Mouse (Mus musculus): Measurements from ENCODE around the gene Tmem59l. TPM values are rescaled to one million over a fixed set of nuclear protein-coding genes. Genes with fewer than 3 reads are reported as not detected.

Tmem59l gene
- polyA plus RNA-seq, 1 experiment from 2014 or later, result 10.2 TPM

DNA sequence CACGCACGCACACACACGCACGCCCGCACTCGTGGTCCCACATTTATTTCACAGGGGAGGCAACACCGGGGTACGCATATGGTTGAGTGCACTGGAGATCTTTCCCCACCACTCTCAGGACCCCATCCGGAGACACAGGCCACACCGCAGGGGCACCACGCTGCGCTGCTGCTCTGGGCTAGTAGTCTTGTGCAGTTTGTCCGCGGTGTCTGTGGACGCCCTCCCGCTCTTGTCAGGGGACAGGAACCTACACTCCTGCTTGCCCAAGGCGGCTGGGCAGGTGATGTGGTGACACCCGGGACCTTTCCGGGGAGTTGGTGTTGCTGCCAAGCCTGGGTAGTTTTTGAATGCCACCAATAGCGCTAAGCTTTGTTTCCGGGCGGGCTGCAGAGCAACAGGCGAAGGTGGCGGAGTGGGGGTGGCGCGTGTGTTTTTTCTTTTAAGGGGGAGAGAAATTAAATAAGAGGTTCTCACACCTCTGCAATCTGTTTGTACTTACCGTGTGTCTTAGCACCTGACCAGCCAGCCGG, 7.3 kb upstream of the Tmem59l start:
- 3% methylated on average over 22 of the region's 28 CpGs for WGBS
- H3K4me3 ChIP-seq (ENCODE audit: low read depth, low read length), result peak overlapping the region; percentile 56
- no peaks in the 10 kb centered on the region for H3K9me3 ChIP-seq (ENCODE audit: control insufficient read depth, low read length)
- DNase-seq (ENCODE audit: low spot score), result no peak
- H3K27me3 ChIP-seq (replicated peaks; ENCODE audit: control insufficient read depth, insufficient read depth, low read length), result peaks cover 71% of the 10 kb centered on the region
- H3K27ac ChIP-seq (replicated peaks; ENCODE audit: low read depth, low read length), result no peak overlapping the region; the same call in 1 of the 2 replicates
- H3K36me3 ChIP-seq (ENCODE audit: control insufficient read depth, insufficient read depth, low read length), result no peaks in the 10 kb centered on the region
- H3K9ac ChIP-seq (ENCODE audit: low read depth, low read length), result peak overlapping the region; percentile 71
- ATAC-seq (ENCODE audit: low read depth), result no peak
- H3K4me1 ChIP-seq (ENCODE audit: control insufficient read depth, insufficient read depth, low read length), result peaks cover 37% of the 10 kb centered on the region
- peak overlapping the region; percentile 81 for H3K4me2 ChIP-seq (ENCODE audit: low read depth, low read length)

DNA sequence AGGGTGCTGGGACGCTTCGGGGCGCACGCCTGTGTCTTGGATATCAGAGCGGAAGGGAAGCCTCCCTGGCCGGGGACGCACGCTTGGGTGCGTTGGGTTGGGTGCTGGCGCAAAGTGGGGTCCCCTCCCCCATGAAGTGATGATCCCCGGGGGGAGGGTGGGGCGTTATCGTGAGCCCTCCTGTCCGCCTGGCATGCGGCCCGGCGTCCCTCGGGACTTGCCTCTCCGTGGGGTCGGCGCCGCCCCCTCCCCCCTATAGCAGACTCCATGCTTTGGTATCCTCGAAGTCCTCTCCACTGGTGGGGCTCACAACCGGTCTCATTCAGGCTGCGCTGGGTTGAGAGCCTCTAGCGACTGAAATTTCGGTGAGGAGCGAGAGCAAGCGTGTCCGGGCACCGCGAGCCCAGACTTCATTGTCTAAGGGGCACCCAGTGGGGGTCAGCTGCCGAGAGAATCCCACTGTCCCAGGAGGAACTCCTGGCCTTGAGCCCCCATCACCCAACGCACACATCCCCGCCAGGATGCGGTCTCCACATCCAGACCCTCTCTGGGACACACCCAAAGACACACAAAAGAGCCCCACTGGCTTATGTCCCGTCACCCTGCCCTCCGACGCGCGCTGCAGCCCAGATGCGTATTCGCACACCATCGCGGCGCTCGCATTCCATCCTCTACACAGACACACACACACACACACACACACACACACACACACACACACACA, 6.7 kb upstream of the Tmem59l start:
- Histone ChIP-seq H3K9me3 (ENCODE audit: control insufficient read depth, low read length) (no peaks in the 10 kb centered on the region), H3K4me1 (ENCODE audit: control insufficient read depth, insufficient read depth, low read length) (peaks cover 41% of the 10 kb centered on the region), H3K36me3 (ENCODE audit: control insufficient read depth, insufficient read depth, low read length) (no peaks in the 10 kb centered on the region), H3K4me2 (ENCODE audit: low read depth, low read length) (peak overlapping the region; percentile 81), H3K9ac (ENCODE audit: low read depth, low read length) (peak overlapping the region; percentile 71), H3K4me3 (ENCODE audit: low read depth, low read length) (peak overlapping the region; percentile 56), H3K27ac (replicated peaks; ENCODE audit: low read depth, low read length) (peak overlapping the region; percentile 77), H3K27me3 (replicated peaks; ENCODE audit: control insufficient read depth, insufficient read depth, low read length) (peaks cover 78% of the 10 kb centered on the region)
- WGBS, result 0% methylated on average over 27 of the region's 47 CpGs
- no peak for ATAC-seq (ENCODE audit: low read depth)
- no peak for DNase-seq (ENCODE audit: low spot score)

DNA sequence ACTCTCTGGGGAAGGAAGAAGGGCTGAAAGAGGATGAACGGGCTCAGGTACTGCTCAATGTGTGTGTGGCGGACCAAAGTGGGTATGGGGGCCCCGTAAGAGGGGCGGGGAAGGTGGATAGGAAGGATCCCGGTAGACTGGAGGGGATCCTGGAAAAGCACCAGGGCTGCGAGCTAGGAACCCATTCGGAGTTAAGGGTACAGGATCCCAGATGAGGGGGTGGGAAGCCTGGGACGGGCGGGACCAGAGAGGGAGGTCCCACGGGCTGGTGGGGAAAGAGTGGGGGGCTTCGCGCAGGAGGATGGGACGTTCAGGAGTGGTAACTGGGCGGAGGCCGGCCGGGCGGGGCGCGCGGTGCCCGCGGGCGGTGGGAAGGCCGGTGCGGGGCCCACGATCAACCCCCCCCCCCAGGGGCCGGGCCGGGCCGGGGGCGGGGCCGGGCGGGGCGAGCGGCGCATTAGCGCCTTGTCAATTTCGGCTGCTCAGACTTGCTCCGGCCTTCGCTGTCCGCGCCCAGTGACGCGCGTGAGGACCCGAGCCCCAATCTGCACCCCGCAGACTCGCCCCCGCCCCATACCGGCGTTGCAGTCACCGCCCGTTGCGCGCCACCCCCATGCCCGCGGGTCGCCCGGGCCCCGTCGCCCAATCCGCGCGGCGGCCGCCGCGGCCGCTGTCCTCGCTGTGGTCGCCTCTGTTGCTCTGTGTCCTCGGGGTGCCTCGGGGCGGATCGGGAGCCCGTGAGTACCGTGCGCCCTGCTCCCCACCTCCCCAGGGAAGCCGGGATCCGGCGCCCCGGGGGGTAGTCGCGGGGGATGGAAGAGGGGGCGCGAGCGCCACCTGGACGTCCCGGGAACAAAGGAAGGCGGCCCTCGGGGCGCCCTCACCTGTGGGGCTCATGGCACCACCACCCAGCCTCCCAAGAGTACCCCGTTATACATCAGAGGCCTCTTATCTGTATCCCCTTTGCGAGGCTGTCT, 5.8 kb upstream of the Tmem59l start, which contains the start of gene Crlf1:
Gene Crlf1, plus strand, starts transcription at position 495 of the 977 bp plus-strand sequence.
- Histone ChIP-seq H3K4me1 (ENCODE audit: control insufficient read depth, insufficient read depth, low read length) (peaks cover 50% of the 10 kb centered on the region), H3K4me3 (ENCODE audit: low read depth, low read length) (peak within 1 kb of the TSS; percentile 56), H3K36me3 (ENCODE audit: control insufficient read depth, insufficient read depth, low read length) (no peaks in the 10 kb centered on the region), H3K27ac (replicated peaks; ENCODE audit: low read depth, low read length) (peak within 1 kb of the TSS; percentile 77), H3K9ac (ENCODE audit: low read depth, low read length) (peak within 1 kb of the TSS; percentile 71), H3K27me3 (replicated peaks; ENCODE audit: control insufficient read depth, insufficient read depth, low read length) (peaks cover 81% of the 10 kb centered on the region), H3K4me2 (ENCODE audit: low read depth, low read length) (peak within 1 kb of the TSS; percentile 81), H3K9me3 (ENCODE audit: control insufficient read depth, low read length) (no peaks in the 10 kb centered on the region)
- ATAC-seq (ENCODE audit: low read depth), result peak; percentile 30
- no peak for DNase-seq (ENCODE audit: low spot score)
- WGBS, result 0% methylated on average over 22 of the region's 93 CpGs

DNA sequence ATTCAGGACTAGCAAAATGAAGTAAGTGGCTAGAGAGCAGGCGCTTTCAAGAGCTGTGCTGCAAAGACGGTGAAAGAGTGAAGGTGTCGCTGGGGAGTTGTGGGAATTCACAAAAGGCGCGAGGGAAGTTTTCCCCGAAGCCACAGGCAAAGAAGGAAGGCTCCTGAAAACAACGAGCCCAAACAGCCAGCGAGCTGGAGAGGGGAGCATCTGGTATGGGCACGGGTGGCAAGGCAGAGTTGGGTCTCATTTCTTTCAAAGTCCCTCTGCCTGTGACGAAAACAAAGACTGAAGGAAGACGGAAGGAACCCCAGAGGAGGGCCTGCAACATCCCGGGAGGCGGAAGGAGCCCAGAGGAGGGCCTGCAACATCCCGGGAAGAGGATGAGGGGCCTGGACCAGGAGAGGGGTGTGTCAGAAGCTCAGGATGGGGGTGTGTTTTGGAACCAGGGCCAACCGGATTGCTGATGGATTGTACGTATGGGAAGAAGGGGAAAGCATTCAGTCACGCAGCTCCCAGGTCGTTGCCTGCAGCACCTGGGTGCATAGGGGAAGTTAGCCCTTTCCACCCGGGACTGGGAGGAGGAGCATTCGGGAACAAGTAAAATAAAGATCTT, 3.8 kb upstream of the Tmem59l start:
- Histone ChIP-seq H3K27me3 (replicated peaks; ENCODE audit: control insufficient read depth, insufficient read depth, low read length) (peaks cover 96% of the 10 kb centered on the region), H3K9ac (ENCODE audit: low read depth, low read length) (no peak overlapping the region), H3K4me3 (ENCODE audit: low read depth, low read length) (0 out of 2 replicates have a peak overlapping the region, but pooled peaks have one; percentile 56), H3K9me3 (ENCODE audit: control insufficient read depth, low read length) (no peaks in the 10 kb centered on the region), H3K4me2 (ENCODE audit: low read depth, low read length) (peak overlapping the region; percentile 81; the same call in 1 of the 2 replicates), H3K27ac (replicated peaks; ENCODE audit: low read depth, low read length) (peak overlapping the region; percentile 1; the same call in 1 of the 2 replicates), H3K36me3 (ENCODE audit: control insufficient read depth, insufficient read depth, low read length) (no peaks in the 10 kb centered on the region), H3K4me1 (ENCODE audit: control insufficient read depth, insufficient read depth, low read length) (peaks cover 57% of the 10 kb centered on the region)
- no peak for ATAC-seq (ENCODE audit: low read depth)
- 4% methylated on average over 20 of the region's 20 CpGs for WGBS
- DNase-seq (ENCODE audit: low spot score), result no peak

DNA sequence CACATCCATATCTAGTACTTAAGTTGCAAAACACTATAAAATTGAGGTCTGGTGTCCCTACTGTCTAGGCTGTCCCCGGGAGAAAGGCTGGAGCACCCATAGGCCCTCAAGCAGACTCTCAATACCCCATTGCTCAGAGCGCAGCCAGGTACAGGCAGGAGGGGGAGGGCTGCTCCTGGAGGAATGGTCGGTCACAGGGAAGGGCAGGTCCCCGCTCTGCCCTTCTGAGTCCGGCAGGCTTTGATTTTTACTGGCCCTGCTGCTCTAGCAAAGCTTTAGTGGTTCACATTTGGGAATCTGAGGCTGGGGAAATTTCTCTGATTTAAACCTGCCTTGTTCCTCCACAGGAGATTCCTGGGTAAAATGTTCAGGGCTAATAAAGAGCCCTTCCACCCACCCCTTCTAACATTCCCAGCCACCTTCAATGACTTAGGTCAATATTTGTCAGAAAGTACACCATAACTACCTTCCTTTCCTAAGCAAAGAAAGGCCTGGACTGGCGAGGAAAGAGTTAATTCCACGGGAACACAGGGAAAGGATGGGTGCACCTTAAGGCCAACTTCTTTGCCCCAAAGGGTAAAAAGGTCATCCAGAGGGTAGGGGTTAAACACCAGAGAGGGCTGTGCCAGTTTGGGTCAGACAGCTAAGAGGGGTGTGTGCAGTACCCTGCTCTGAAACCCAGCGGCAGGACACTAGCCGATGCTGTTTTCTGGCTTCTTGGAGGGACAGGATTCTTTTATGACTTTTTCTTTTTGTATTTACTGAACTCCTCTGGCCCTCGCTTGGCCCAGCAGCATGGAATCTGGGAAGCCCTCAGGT, 3.1 kb upstream of the Tmem59l start:
- DNase-seq (ENCODE audit: low spot score) (no peak), ATAC-seq (ENCODE audit: low read depth) (no peak)
- no peaks in the 10 kb centered on the region for H3K36me3 ChIP-seq (ENCODE audit: control insufficient read depth, insufficient read depth, low read length)
- H3K9me3 ChIP-seq (ENCODE audit: control insufficient read depth, low read length), result no peaks in the 10 kb centered on the region
- 26% methylated on average over 9 of the region's 10 CpGs for WGBS
- H3K27me3 ChIP-seq (replicated peaks; ENCODE audit: control insufficient read depth, insufficient read depth, low read length), result peaks cover 95% of the 10 kb centered on the region
- no peak overlapping the region; the same call in 1 of the 2 replicates for H3K4me2 ChIP-seq (ENCODE audit: low read depth, low read length)
- H3K4me3 ChIP-seq (ENCODE audit: low read depth, low read length), result peak overlapping the region; percentile 33; the same call in 1 of the 2 replicates
- H3K4me1 ChIP-seq (ENCODE audit: control insufficient read depth, insufficient read depth, low read length), result peaks cover 52% of the 10 kb centered on the region
- H3K27ac ChIP-seq (replicated peaks; ENCODE audit: low read depth, low read length), result 0 out of 2 replicates have a peak overlapping the region, but pooled peaks have one; percentile 1
- H3K9ac ChIP-seq (ENCODE audit: low read depth, low read length), result no peak overlapping the region; the same call in 1 of the 2 replicates

DNA sequence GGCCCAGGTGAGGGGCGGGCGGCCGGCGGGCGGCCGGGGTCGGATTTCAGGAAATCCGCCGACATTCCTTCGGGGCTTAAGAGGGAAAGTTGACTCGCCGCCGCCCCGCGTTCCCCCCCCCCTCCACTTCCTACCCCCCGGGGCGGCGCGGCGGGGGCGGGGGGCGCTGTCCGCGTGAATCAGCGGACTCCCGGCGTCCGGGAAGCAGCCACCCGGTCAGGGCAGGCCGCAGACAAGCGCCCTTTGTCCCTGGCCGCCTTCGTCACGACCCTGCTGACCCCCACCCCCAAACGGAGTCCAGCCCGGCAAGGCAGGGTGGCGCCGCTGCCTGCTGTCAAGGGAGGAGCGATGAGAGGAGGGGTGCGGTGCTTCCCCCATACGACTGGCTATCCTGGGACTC, 2.4 kb upstream of the Tmem59l start:
- H3K4me3 ChIP-seq (ENCODE audit: low read depth, low read length), result peak overlapping the region; percentile 33
- peak overlapping the region; percentile 52 for H3K9ac ChIP-seq (ENCODE audit: low read depth, low read length)
- H3K4me2 ChIP-seq (ENCODE audit: low read depth, low read length), result peak overlapping the region; percentile 69
- no peak for DNase-seq (ENCODE audit: low spot score)
- no peaks in the 10 kb centered on the region for H3K9me3 ChIP-seq (ENCODE audit: control insufficient read depth, low read length)
- peaks cover 88% of the 10 kb centered on the region for H3K27me3 ChIP-seq (replicated peaks; ENCODE audit: control insufficient read depth, insufficient read depth, low read length)
- H3K27ac ChIP-seq (replicated peaks; ENCODE audit: low read depth, low read length), result no peak overlapping the region
- peaks cover 50% of the 10 kb centered on the region for H3K4me1 ChIP-seq (ENCODE audit: control insufficient read depth, insufficient read depth, low read length)
- WGBS, result 2% methylated on average over 9 of the region's 41 CpGs
- no peak for ATAC-seq (ENCODE audit: low read depth)
- H3K36me3 ChIP-seq (ENCODE audit: control insufficient read depth, insufficient read depth, low read length), result no peaks in the 10 kb centered on the region

DNA sequence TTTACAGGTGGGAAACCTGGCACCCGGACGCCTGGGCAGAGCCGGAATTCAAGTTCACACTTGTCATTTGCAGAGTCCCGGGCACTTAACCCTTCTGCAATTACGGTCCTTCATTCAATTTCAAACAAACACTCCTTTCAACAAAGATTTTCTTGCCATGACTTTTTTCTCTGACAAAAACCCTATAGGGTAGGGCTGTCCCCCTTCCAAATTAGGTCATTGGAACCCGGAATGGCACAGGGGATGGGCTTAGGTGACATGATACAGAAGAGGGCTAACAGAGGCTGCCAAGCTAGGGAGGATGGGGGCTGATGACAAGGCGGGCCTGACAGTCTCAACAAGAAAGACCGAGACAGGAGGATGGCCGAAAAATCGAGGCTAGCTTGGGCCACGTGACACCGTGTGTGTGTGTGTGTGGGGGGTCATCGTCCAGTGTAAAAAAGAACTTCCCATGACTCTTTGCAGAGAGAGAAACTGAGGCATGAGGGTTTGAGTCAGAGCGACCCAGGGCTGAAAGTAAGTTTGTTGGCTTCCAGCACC, 1.8 kb upstream of the Tmem59l start:
- H3K9ac ChIP-seq (ENCODE audit: low read depth, low read length), result peak overlapping the region; percentile 52
- DNase-seq (ENCODE audit: low spot score) (no peak), ATAC-seq (ENCODE audit: low read depth) (no peak)
- no peak overlapping the region; the same call in 1 of the 2 replicates for H3K27ac ChIP-seq (replicated peaks; ENCODE audit: low read depth, low read length)
- H3K36me3 ChIP-seq (ENCODE audit: control insufficient read depth, insufficient read depth, low read length), result no peaks in the 10 kb centered on the region
- 4% methylated on average over 13 of the region's 14 CpGs for WGBS
- H3K4me2 ChIP-seq (ENCODE audit: low read depth, low read length), result peak overlapping the region; percentile 69
- peak overlapping the region; percentile 33 for H3K4me3 ChIP-seq (ENCODE audit: low read depth, low read length)
- H3K27me3 ChIP-seq (replicated peaks; ENCODE audit: control insufficient read depth, insufficient read depth, low read length), result peaks cover 83% of the 10 kb centered on the region
- H3K4me1 ChIP-seq (ENCODE audit: control insufficient read depth, insufficient read depth, low read length), result peaks cover 50% of the 10 kb centered on the region
- H3K9me3 ChIP-seq (ENCODE audit: control insufficient read depth, low read length), result no peaks in the 10 kb centered on the region
